Mouse (Mus musculus) kidney, embryonic 15.5 days (tissue): ENCODE measurements at regions not wholly inside any gene's neighbourhood (a gene's known extent, or its start where the extent isn't known, plus 50 kb on each side); places are given as distances from the start of the nearest gene placed in this dataset.
A peak's percentile ranks its signal among the peaks of the same experiment; 100 is the strongest.

Source experiments
- ATAC-seq: fragments of 200-750 bp; cut with Nextera tagmentation; replicated peaks from 2 replicates; pipeline ENCODE4 v1.8.0; 2017; ENCODE audit warnings: moderate TSS enrichment; ENCODE audit not compliant: low FRiP score
- H3K27ac ChIP-seq: fragments of 300-500 bp; sonication (generic); 2 replicates; pipeline ENCODE4 v1.5.1; 2015; ENCODE audit warnings: mild to moderate bottlenecking, inconsistent platforms
- H3K27me3 ChIP-seq: fragments of 300-500 bp; sonication (generic); 2 replicates; pipeline ENCODE4 v1.6.1; 2015; ENCODE audit warnings: inconsistent platforms
- H3K36me3 ChIP-seq: fragments of 300-500 bp; sonication (generic); 2 replicates; pipeline ENCODE4 v1.6.1; 2015; ENCODE audit warnings: inconsistent platforms
- H3K4me1 ChIP-seq: fragments of 300-500 bp; sonication (generic); 2 replicates; pipeline ENCODE4 v1.6.1; 2015; ENCODE audit warnings: inconsistent platforms
- H3K4me2 ChIP-seq: fragments of 300-500 bp; sonication (generic); 2 replicates; pipeline ENCODE4 v1.6.1; 2015; ENCODE audit warnings: moderate library complexity, mild to moderate bottlenecking, inconsistent platforms
- H3K4me3 ChIP-seq: fragments of 300-500 bp; sonication (generic); replicated peaks from 2 replicates; pipeline ENCODE4 v1.5.1; 2015; ENCODE audit warnings: mild to moderate bottlenecking, inconsistent platforms
- H3K9ac ChIP-seq: fragments of 300-500 bp; sonication (generic); 2 replicates; pipeline ENCODE4 v1.6.1; 2015; ENCODE audit warnings: mild to moderate bottlenecking, inconsistent platforms
- H3K9me3 ChIP-seq: fragments of 300-500 bp; sonication (generic); replicated peaks from 2 replicates; pipeline ENCODE4 v1.6.1; 2016; ENCODE audit warnings: inconsistent platforms
- WGBS: fragments of 180-500 bp; shearing (Covaris S2); methylation state at CpG from one replicate; pipeline ENCODE4 v1.1.7; 2015; ENCODE audit warnings: mixed read lengths; 5-methylcytosine and 5-hydroxymethylcytosine counted together

- H3K36me3 ChIP-seq, result no peaks in the 10 kb centered on the region
- H3K9ac ChIP-seq, result no peak overlapping the region
- no peaks in the 10 kb centered on the region for H3K9me3 ChIP-seq
- 27% methylated on average over 5 of the region's 5 CpGs for WGBS
- H3K4me2 ChIP-seq, result no peak overlapping the region
- no peak overlapping the region for H3K27ac ChIP-seq
- H3K4me1 ChIP-seq, result no peaks in the 10 kb centered on the region
- ATAC-seq, result no peak
- H3K4me3 ChIP-seq, result no peak overlapping the region
- no peaks in the 10 kb centered on the region for H3K27me3 ChIP-seq
Observed at GRCm38 (mm10) chr10:110534387-110534786, 78.4 kb upstream of the Nav3 start.

GRCm38 (mm10) chr10:110542712-110543111 is 86.7 kb upstream of the Nav3 start:
- no peak overlapping the region for H3K27ac ChIP-seq
- H3K4me3 ChIP-seq, result no peak overlapping the region
- no peak overlapping the region for H3K4me2 ChIP-seq
- H3K9ac ChIP-seq, result no peak overlapping the region
- H3K27me3 ChIP-seq, result no peaks in the 10 kb centered on the region
- no peaks in the 10 kb centered on the region for H3K9me3 ChIP-seq
- no peaks in the 10 kb centered on the region for H3K4me1 ChIP-seq
- no peaks in the 10 kb centered on the region for H3K36me3 ChIP-seq
- no peak for ATAC-seq
- 62% methylated on average over 6 of the region's 6 CpGs for WGBS

- H3K36me3 ChIP-seq, result no peaks in the 10 kb centered on the region
- no peak overlapping the region for H3K4me2 ChIP-seq
- no peaks in the 10 kb centered on the region for H3K4me1 ChIP-seq
- H3K9me3 ChIP-seq, result no peaks in the 10 kb centered on the region
- no peak overlapping the region for H3K9ac ChIP-seq
- no peak overlapping the region for H3K27ac ChIP-seq
- 59% methylated on average over 2 of the region's 2 CpGs for WGBS
- ATAC-seq, result 0 out of 2 replicates have a peak, but pooled peaks have one; percentile 43
- no peak overlapping the region for H3K4me3 ChIP-seq
- H3K27me3 ChIP-seq, result no peaks in the 10 kb centered on the region
Observed at GRCm38 (mm10) chr10:110548391-110548790, 92.4 kb upstream of the Nav3 start.

GRCm38 (mm10) chr10:110553954-110554353 is 98.0 kb upstream of the Nav3 start:
- 65% methylated on average over 6 of the region's 6 CpGs for WGBS

GRCm38 (mm10) chr10:110556326-110556883 is 100.4 kb upstream of the Nav3 start:
- ATAC-seq, result no peak
- 100% methylated on average over 1 of the region's 1 CpGs for WGBS
- no peak overlapping the region for H3K4me3 ChIP-seq
- no peaks in the 10 kb centered on the region for H3K27me3 ChIP-seq
- no peak overlapping the region for H3K9ac ChIP-seq
- H3K36me3 ChIP-seq, result no peaks in the 10 kb centered on the region
- no peak overlapping the region for H3K27ac ChIP-seq
- H3K4me1 ChIP-seq, result no peaks in the 10 kb centered on the region
- H3K9me3 ChIP-seq, result no peaks in the 10 kb centered on the region
- H3K4me2 ChIP-seq, result no peak overlapping the region

More at GRCm38 (mm10) chr10:110553954-110554353, 98.0 kb upstream of the Nav3 start:
- H3K4me1 ChIP-seq, result no peaks in the 10 kb centered on the region
- H3K4me3 ChIP-seq, result no peak overlapping the region
- no peaks in the 10 kb centered on the region for H3K9me3 ChIP-seq
- ATAC-seq, result no peak
- H3K36me3 ChIP-seq, result no peaks in the 10 kb centered on the region
- no peak overlapping the region for H3K4me2 ChIP-seq
- H3K9ac ChIP-seq, result no peak overlapping the region
- H3K27me3 ChIP-seq, result no peaks in the 10 kb centered on the region
- H3K27ac ChIP-seq, result no peak overlapping the region

GRCm38 (mm10) chr10:110563057-110563456 is 107.1 kb upstream of the Nav3 start:
- Histone ChIP-seq H3K4me3 (no peak overlapping the region), H3K4me2 (no peak overlapping the region), H3K36me3 (no peaks in the 10 kb centered on the region), H3K9ac (no peak overlapping the region), H3K27me3 (no peaks in the 10 kb centered on the region), H3K9me3 (no peaks in the 10 kb centered on the region), H3K27ac (no peak overlapping the region), H3K4me1 (no peaks in the 10 kb centered on the region)
- ATAC-seq, result no peak
- WGBS, result 93% methylated on average over 5 of the region's 5 CpGs

- Histone ChIP-seq H3K4me3 (no peak overlapping the region), H3K27me3 (no peaks in the 10 kb centered on the region), H3K9ac (no peak overlapping the region), H3K4me1 (no peaks in the 10 kb centered on the region), H3K36me3 (no peaks in the 10 kb centered on the region), H3K9me3 (no peaks in the 10 kb centered on the region), H3K27ac (no peak overlapping the region), H3K4me2 (no peak overlapping the region)
- no peak for ATAC-seq
- 80% methylated on average over 1 of the region's 1 CpGs for WGBS
Observed at GRCm38 (mm10) chr10:110563571-110563970, 107.6 kb upstream of the Nav3 start.

- H3K36me3 ChIP-seq, result no peaks in the 10 kb centered on the region
- H3K9me3 ChIP-seq, result no peaks in the 10 kb centered on the region
Observed at GRCm38 (mm10) chr10:110566260-110567050, 110.5 kb upstream of the Nav3 start.

GRCm38 (mm10) chr10:110570465-110570864 is 114.5 kb upstream of the Nav3 start:
- H3K9ac ChIP-seq, result no peak overlapping the region
- H3K4me3 ChIP-seq, result no peak overlapping the region
- 87% methylated on average over 5 of the region's 5 CpGs for WGBS
- H3K4me1 ChIP-seq, result no peaks in the 10 kb centered on the region
- H3K27ac ChIP-seq, result no peak overlapping the region
- no peak overlapping the region for H3K4me2 ChIP-seq
- no peaks in the 10 kb centered on the region for H3K36me3 ChIP-seq
- no peaks in the 10 kb centered on the region for H3K27me3 ChIP-seq
- H3K9me3 ChIP-seq, result no peaks in the 10 kb centered on the region
- no peak for ATAC-seq

More at GRCm38 (mm10) chr10:110566260-110567050, 110.5 kb upstream of the Nav3 start:
- ATAC-seq, result no peak
- Histone ChIP-seq H3K27me3 (no peaks in the 10 kb centered on the region), H3K4me3 (no peak overlapping the region), H3K27ac (no peak overlapping the region), H3K9ac (no peak overlapping the region), H3K4me2 (no peak overlapping the region), H3K4me1 (no peaks in the 10 kb centered on the region)
- 88% methylated on average over 12 of the region's 12 CpGs for WGBS

GRCm38 (mm10) chr10:110571179-110571578 is 115.2 kb upstream of the Nav3 start:
- Histone ChIP-seq H3K9me3 (no peaks in the 10 kb centered on the region), H3K27me3 (no peaks in the 10 kb centered on the region), H3K27ac (no peak overlapping the region), H3K4me2 (no peak overlapping the region), H3K9ac (no peak overlapping the region), H3K4me3 (no peak overlapping the region), H3K4me1 (no peaks in the 10 kb centered on the region), H3K36me3 (no peaks in the 10 kb centered on the region)
- 68% methylated on average over 4 of the region's 4 CpGs for whole genome bisulfite sequencing
- ATAC-seq, result no peak

GRCm38 (mm10) chr10:110573530-110573929 is 117.5 kb upstream of the Nav3 start:
- H3K9ac ChIP-seq, result no peak overlapping the region
- no peak overlapping the region for H3K4me3 ChIP-seq
- 59% methylated on average over 7 of the region's 7 CpGs for WGBS
- ATAC-seq, result no peak
- H3K36me3 ChIP-seq, result no peaks in the 10 kb centered on the region
- H3K27me3 ChIP-seq, result no peaks in the 10 kb centered on the region
- H3K27ac ChIP-seq, result no peak overlapping the region
- H3K4me2 ChIP-seq, result no peak overlapping the region
- no peaks in the 10 kb centered on the region for H3K9me3 ChIP-seq
- no peaks in the 10 kb centered on the region for H3K4me1 ChIP-seq

GRCm38 (mm10) chr10:110586029-110586428 is 130.0 kb upstream of the Nav3 start:
- 81% methylated on average over 8 of the region's 8 CpGs for WGBS
- H3K9me3 ChIP-seq, result no peaks in the 10 kb centered on the region
- H3K36me3 ChIP-seq, result no peaks in the 10 kb centered on the region
- ATAC-seq, result no peak
- no peaks in the 10 kb centered on the region for H3K27me3 ChIP-seq
- H3K4me3 ChIP-seq, result no peak overlapping the region
- H3K4me2 ChIP-seq, result no peak overlapping the region
- no peak overlapping the region for H3K9ac ChIP-seq
- H3K27ac ChIP-seq, result no peak overlapping the region
- H3K4me1 ChIP-seq, result peaks cover 8% of the 10 kb centered on the region
